Mouse (Mus musculus) lung, embryonic 16.5 days (tissue): Measurements from ENCODE around the gene Gadd45g. TPM values are rescaled to one million over a fixed set of nuclear protein-coding genes. Genes with fewer than 3 reads are reported as not detected.

Source experiments
- ATAC-seq: fragments of 200-750 bp; cut with Nextera tagmentation; 2 replicates; pipeline ENCODE4 v1.8.0; 2017; ENCODE audit warnings: low read depth, mild to moderate bottlenecking, moderate library complexity
- H3K27ac ChIP-seq: fragments of 300-500 bp; sonication (generic); 2 replicates; pipeline ENCODE4 v1.5.1; 2014; ENCODE audit warnings: mild to moderate bottlenecking, control low read depth, low read length
- H3K27me3 ChIP-seq: fragments of 300-500 bp; sonication (generic); 2 replicates; pipeline ENCODE4 v1.6.1; 2014; ENCODE audit warnings: low read depth, low read length, mixed read lengths; ENCODE audit not compliant: control insufficient read depth, insufficient read depth
- H3K36me3 ChIP-seq: fragments of 300-500 bp; sonication (generic); 2 replicates; pipeline ENCODE4 v1.6.1; 2014; ENCODE audit warnings: low read length; ENCODE audit not compliant: control insufficient read depth, insufficient read depth
- H3K4me1 ChIP-seq: fragments of 300-500 bp; sonication (generic); replicated peaks from 2 replicates; pipeline ENCODE4 v1.6.1; 2014; ENCODE audit warnings: low read length, mixed read lengths; ENCODE audit not compliant: control insufficient read depth, insufficient read depth
- H3K4me2 ChIP-seq: fragments of 300-500 bp; sonication (generic); 2 replicates; pipeline ENCODE4 v1.6.1; 2014; ENCODE audit warnings: low read depth, low read length, control low read depth
- H3K4me3 ChIP-seq: fragments of 300-500 bp; sonication (generic); 2 replicates; pipeline ENCODE4 v1.5.1; 2014; ENCODE audit warnings: mild to moderate bottlenecking, low read length, control low read depth
- H3K9ac ChIP-seq: fragments of 300-500 bp; sonication (generic); 2 replicates; pipeline ENCODE4 v1.6.1; 2014; ENCODE audit warnings: low read length, control low read depth
- H3K9me3 ChIP-seq: fragments of 300-500 bp; sonication (generic); 2 replicates; pipeline ENCODE4 v1.6.1; 2016; ENCODE audit warnings: low read length; ENCODE audit not compliant: control insufficient read depth
- WGBS: fragments of 180-500 bp; shearing (Covaris S2); extraction: QIAGEN DNeasy Blood & Tissue Kit; methylation state at CpG from one replicate; pipeline ENCODE4 v1.1.7; 2014; 5-methylcytosine and 5-hydroxymethylcytosine counted together
- polyA plus RNA-seq: library from polyadenylated mRNA; unstranded; fragments of >200 nt; fragmentation: Nextera tagmentation; extraction: Ambion mirVana; gene quantifications from 2 replicates; pipeline ENCODE4 v1.2.1, GENCODE M21; 2015

The Gadd45g gene
- polyA plus RNA-seq, 1 experiment from 2014 or later: 74.4 TPM

GRCm38 (mm10) chr13:51885594-51885993 is 39.1 kb downstream of the Gadd45g start:
- Histone ChIP-seq H3K36me3 (no peaks in the 10 kb centered on the region), H3K9me3 (no peaks in the 10 kb centered on the region), H3K27ac (no peak overlapping the region; the same call in 1 of the 2 replicates), H3K4me1 (peaks cover 28% of the 10 kb centered on the region), H3K27me3 (no peaks in the 10 kb centered on the region), H3K4me3 (no peak overlapping the region), H3K4me2 (no peak overlapping the region), H3K9ac (no peak overlapping the region)
- no peak for ATAC-seq
- 87% methylated on average over 10 of the region's 10 CpGs for WGBS

DNA sequence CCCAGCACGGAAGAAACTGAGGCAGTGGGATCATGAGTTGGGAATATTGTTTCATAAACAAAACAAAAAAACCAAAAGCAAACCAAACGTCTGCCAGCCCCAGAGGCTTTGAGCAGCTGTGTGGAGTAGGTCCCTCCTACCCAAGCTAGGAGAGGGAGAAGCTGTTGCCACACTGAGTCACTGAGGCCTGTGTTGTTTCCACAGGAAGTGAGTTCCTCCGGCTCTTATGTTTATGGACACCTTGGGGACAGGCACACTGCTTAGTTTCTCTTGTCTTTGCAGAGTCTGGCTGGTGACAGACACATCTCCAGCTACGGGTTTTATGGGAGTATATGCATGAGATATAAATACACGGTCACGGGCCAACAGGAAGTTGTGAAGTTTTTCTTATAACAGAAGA is 39.6 kb downstream of the Gadd45g start:
- Histone ChIP-seq H3K9me3 (no peaks in the 10 kb centered on the region), H3K36me3 (no peaks in the 10 kb centered on the region), H3K4me3 (no peak overlapping the region), H3K27ac (peak overlapping the region; percentile 55), H3K4me2 (no peak overlapping the region), H3K27me3 (no peaks in the 10 kb centered on the region), H3K4me1 (peaks cover 28% of the 10 kb centered on the region), H3K9ac (no peak overlapping the region)
- WGBS: 41% methylated on average over 6 of the region's 6 CpGs
- peak; percentile 69 for ATAC-seq

DNA sequence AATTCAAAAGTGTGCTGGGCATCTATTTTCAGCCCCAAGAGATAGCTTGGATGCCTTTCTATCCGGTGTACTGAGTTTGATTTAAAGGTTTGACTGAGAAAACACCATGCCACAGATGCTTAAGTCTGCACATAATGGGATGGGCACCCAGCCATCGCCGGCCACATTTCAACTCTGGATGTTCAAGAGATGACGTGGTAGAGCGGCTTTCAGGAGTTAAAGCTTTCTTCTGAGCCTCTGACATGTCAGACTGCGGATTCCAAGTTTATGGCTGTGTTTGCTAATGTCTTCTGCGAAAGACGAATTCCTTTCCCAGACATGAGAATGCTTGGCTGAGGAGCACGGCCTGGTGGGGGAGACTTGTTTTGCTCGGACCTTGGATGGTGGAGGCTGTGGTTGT is 40.2 kb downstream of the Gadd45g start:
- Histone ChIP-seq H3K27me3 (no peaks in the 10 kb centered on the region), H3K4me2 (no peak overlapping the region), H3K36me3 (no peaks in the 10 kb centered on the region), H3K9me3 (no peaks in the 10 kb centered on the region), H3K9ac (no peak overlapping the region), H3K27ac (peak overlapping the region; percentile 55), H3K4me1 (peaks cover 22% of the 10 kb centered on the region), H3K4me3 (no peak overlapping the region)
- WGBS: 40% methylated on average over 10 of the region's 10 CpGs
- peak; percentile 48; the same call in 1 of the 2 replicates for ATAC-seq

DNA sequence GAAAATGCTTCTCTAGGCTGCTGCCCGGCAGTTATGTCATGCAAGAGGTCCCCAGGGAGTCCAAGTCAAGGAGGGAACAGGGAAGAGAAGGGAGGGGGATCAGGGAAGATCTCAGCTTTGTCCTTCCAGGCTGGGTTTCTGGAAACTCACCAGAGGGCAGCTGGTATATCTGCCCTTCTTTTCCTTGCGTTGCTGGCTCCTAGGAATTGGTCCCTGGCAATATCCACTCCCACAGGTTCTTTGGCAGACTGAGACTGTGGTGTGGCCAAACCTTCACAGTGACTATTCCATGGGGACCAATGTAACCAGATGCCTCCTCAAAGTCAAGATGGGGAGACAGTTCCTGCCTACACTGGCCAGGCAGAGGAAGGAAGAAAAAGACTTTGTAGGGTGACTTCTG is 41.9 kb downstream of the Gadd45g start:
- no peak for ATAC-seq
- Histone ChIP-seq H3K27ac (no peak overlapping the region), H3K4me1 (peaks cover 14% of the 10 kb centered on the region), H3K9ac (no peak overlapping the region), H3K9me3 (no peaks in the 10 kb centered on the region), H3K4me2 (no peak overlapping the region), H3K36me3 (no peaks in the 10 kb centered on the region), H3K27me3 (no peaks in the 10 kb centered on the region), H3K4me3 (no peak overlapping the region)
- WGBS: 64% methylated on average over 2 of the region's 2 CpGs

DNA sequence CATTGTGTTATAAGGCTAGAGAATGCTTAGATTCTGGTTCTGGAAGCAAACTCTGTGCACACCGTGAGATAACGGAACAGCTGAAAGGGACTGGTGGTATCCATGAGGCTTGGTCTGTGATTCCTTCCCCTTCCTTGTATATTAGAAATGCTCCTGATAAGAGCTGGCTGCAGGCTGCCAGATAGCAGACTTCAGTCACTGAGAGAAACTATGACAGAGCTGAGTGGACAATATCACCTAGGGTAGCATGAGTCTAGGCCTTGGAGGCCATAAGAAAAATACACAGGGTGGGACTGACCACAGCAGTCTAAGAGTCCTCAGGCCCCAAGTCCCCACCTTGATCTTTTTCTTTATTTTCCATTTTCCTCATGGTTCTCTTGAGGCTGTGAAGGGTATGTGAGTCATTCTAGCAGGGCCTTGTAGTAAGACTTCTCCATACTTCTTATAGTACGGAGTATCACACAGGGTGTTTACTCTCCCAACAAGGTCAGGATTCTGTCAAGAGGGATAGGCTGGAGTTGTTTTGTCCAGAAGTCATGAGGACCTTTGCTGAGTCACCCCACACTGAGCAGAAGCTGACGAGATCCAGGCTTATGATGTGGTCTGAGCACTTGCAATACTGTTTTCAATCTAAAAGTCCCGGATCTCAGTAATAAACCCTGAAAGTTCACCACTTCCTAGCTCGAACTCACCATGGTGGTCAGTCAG is 45.5 kb downstream of the Gadd45g start:
- Histone ChIP-seq H3K9ac (no peak overlapping the region), H3K36me3 (no peaks in the 10 kb centered on the region), H3K4me3 (no peak overlapping the region), H3K27ac (no peak overlapping the region), H3K9me3 (peaks cover 4% of the 10 kb centered on the region; the same call in 1 of the 2 replicates), H3K4me1 (peaks cover under 1% of the 10 kb centered on the region; the same call in 1 of the 2 replicates), H3K4me2 (no peak overlapping the region), H3K27me3 (no peaks in the 10 kb centered on the region)
- ATAC-seq: no peak
- 83% methylated on average over 6 of the region's 6 CpGs for WGBS

GRCm38 (mm10) chr13:51897579-51897978 is 51.1 kb downstream of the Gadd45g start:
- Histone ChIP-seq H3K4me2 (no peak overlapping the region), H3K27ac (no peak overlapping the region), H3K27me3 (no peaks in the 10 kb centered on the region), H3K9ac (no peak overlapping the region), H3K4me1 (peaks cover 16% of the 10 kb centered on the region), H3K36me3 (no peaks in the 10 kb centered on the region), H3K4me3 (no peak overlapping the region), H3K9me3 (peaks cover 4% of the 10 kb centered on the region; the same call in 1 of the 2 replicates)
- peak; percentile 80 for ATAC-seq
- 39% methylated on average over 3 of the region's 3 CpGs for WGBS

Other genes starting within 250 kb of the Gadd45g start
- gene Cks2, start 201.4 kb upstream of the Gadd45g start, polyA plus RNA-seq: 350 and 356 TPM in 2 replicates
- 27.5 and 28.3 TPM in 2 replicates for gene Secisbp2, start 195.0 kb upstream of the Gadd45g start, polyA plus RNA-seq
- gene Sema4d, start 52.9 kb upstream of the Gadd45g start, polyA plus RNA-seq: 9.0 and 9.8 TPM in 2 replicates